Mouse (Mus musculus): ENCODE data around the gene Csnk1d. TPM values are rescaled to one million over a fixed set of nuclear protein-coding genes. Genes with fewer than 3 reads are reported as not detected.

The Csnk1d gene
- total RNA-seq, 2 experiments from 2014 or later: 49.2 to 55.1 TPM

Other genes starting within 250 kb of the Csnk1d start
- gene Hmga1b, start 228.5 kb downstream of the Csnk1d start, total RNA-seq (2021): 10 to 100 TPM; 23.6 to 49.8 TPM
- 10 to 100 TPM; 11.4 to 11.5 TPM for gene Rfng, start 207.1 kb downstream of the Csnk1d start, total RNA-seq (2021)
- gene Gps1, start 207.1 kb downstream of the Csnk1d start, total RNA-seq (2021): 10 to 100 TPM; 54.8 to 55.9 TPM
- 10 to 100 TPM; 22.4 to 30.3 TPM for gene Dus1l, start 194.9 kb downstream of the Csnk1d start, total RNA-seq (2021)
- gene Fasn, start 166.8 kb downstream of the Csnk1d start, total RNA-seq (2021): 100 to 1,000 TPM in 1 of 2 experiments, 10 to 100 TPM in 1; 41.4 to 258 TPM
- gene Ccdc57, start 58.5 kb downstream of the Csnk1d start, total RNA-seq (2021): under 1 TPM; 0.65 to 0.77 TPM
- under 1 TPM; 0.77 to 0.87 TPM for gene Slc16a3, start 42.9 kb downstream of the Csnk1d start, total RNA-seq (2021)
- 1 to 10 TPM in 1 of 2 experiments, under 1 TPM in 1; 0.35 to 1.1 TPM for gene Cd7, start 48.1 kb upstream of the Csnk1d start, total RNA-seq (2021)
- gene Sectm1b, start 72.2 kb upstream of the Csnk1d start, total RNA-seq (2021): not detected
- under 1 TPM in 1 of 2 experiments, not detected in 1; 0.26 TPM for gene Sectm1a, start 89.9 kb upstream of the Csnk1d start, total RNA-seq (2021)
- gene Tex19.2, start 127.3 kb upstream of the Csnk1d start, total RNA-seq (2021): not detected
- not detected for gene Tex19.1, start 154.8 kb upstream of the Csnk1d start, total RNA-seq (2021)
- under 1 TPM in 1 of 2 experiments, not detected in 1; 0.30 TPM for gene Uts2r, start 168.9 kb upstream of the Csnk1d start, total RNA-seq (2021)
- 1 to 10 TPM; 7.4 to 8.8 TPM for gene Hexdc, start 213.1 kb upstream of the Csnk1d start, total RNA-seq (2021)
- 10 to 100 TPM; 17.0 to 17.9 TPM for gene Ogfod3, start 213.4 kb upstream of the Csnk1d start, total RNA-seq (2021)
- gene Cybc1, start 238.0 kb upstream of the Csnk1d start, total RNA-seq (2021): 10 to 100 TPM; 10.2 to 12.6 TPM
- 10 to 100 TPM; 71.4 to 83.6 TPM for gene Narf, start 245.9 kb upstream of the Csnk1d start, total RNA-seq (2021)